Mouse (Mus musculus) lung, postnatal 36 days (tissue): ENCODE measurements at regions not wholly inside any gene's neighbourhood (a gene's known extent, or its start where the extent isn't known, plus 50 kb on each side); places are given as distances from the start of the nearest gene placed in this dataset.

Experiments
- DNase-seq: peaks from one replicate; pipeline ENCODE4 v3.0.0; 2022; ENCODE audit warnings: mixed read lengths

GRCm38 (mm10) chr11:19767871-19768270, 156.3 kb upstream of the Spred2 start:
- no peak for DNase-seq

GRCm38 (mm10) chr11:19768962-19769361, 155.2 kb upstream of the Spred2 start:
- DNase-seq = peak; percentile 20

GRCm38 (mm10) chr11:19774010-19774409, 150.2 kb upstream of the Spred2 start:
- no peak for DNase-seq

GRCm38 (mm10) chr11:19775741-19776140, 148.4 kb upstream of the Spred2 start:
- peak; percentile 51 for DNase-seq

GRCm38 (mm10) chr11:19776473-19777200, 147.5 kb upstream of the Spred2 start:
- no peak for DNase-seq

- DNase-seq = no peak
Observed at GRCm38 (mm10) chr11:19778191-19778590, 146.0 kb upstream of the Spred2 start.

GRCm38 (mm10) chr11:19785110-19785509, 139.1 kb upstream of the Spred2 start:
- DNase-seq = no peak

GRCm38 (mm10) chr11:19796950-19797670, 127.1 kb upstream of the Spred2 start:
- no peak for DNase-seq

- DNase-seq = no peak
Observed at GRCm38 (mm10) chr11:19809359-19809758, 114.8 kb upstream of the Spred2 start.

GRCm38 (mm10) chr11:19811271-19811991, 112.7 kb upstream of the Spred2 start:
- no peak for DNase-seq

GRCm38 (mm10) chr11:19811992-19812690, 112.0 kb upstream of the Spred2 start:
- DNase-seq = no peak

GRCm38 (mm10) chr11:19813549-19813948, 110.6 kb upstream of the Spred2 start:
- no peak for DNase-seq

- DNase-seq = no peak
Observed at GRCm38 (mm10) chr11:19822991-19823390, 101.2 kb upstream of the Spred2 start.

- DNase-seq = peak; percentile 83
Observed at GRCm38 (mm10) chr11:19823461-19823895, 100.7 kb upstream of the Spred2 start.

- no peak for DNase-seq
Observed at GRCm38 (mm10) chr11:19826481-19827185, 97.5 kb upstream of the Spred2 start.

GRCm38 (mm10) chr11:19827996-19828395, 96.2 kb upstream of the Spred2 start:
- DNase-seq = no peak

- peak; percentile 11 for DNase-seq
Observed at GRCm38 (mm10) chr11:19828959-19829401, 95.2 kb upstream of the Spred2 start.

- no peak for DNase-seq
Observed at GRCm38 (mm10) chr11:19829564-19830279, 94.5 kb upstream of the Spred2 start.

GRCm38 (mm10) chr11:19830280-19831062, 93.7 kb upstream of the Spred2 start:
- DNase-seq = peak; percentile 77

GRCm38 (mm10) chr11:19834561-19834960, 89.6 kb upstream of the Spred2 start:
- DNase-seq = no peak
